Mouse (Mus musculus) neural tube, embryonic 14.5 days (tissue): ENCODE measurements at regions not wholly inside any gene's neighbourhood (a gene's known extent, or its start where the extent isn't known, plus 50 kb on each side); places are given as distances from the start of the nearest gene placed in this dataset.

ENCODE experiments used
- ATAC-seq: fragments of 200-750 bp; cut with Nextera tagmentation; 2 replicates; pipeline ENCODE4 v1.8.0; 2017; ENCODE audit warnings: low read depth, mild to moderate bottlenecking, moderate TSS enrichment, moderate library complexity
- H3K27ac ChIP-seq: fragments of 300-500 bp; sonication (generic); 2 replicates; pipeline ENCODE4 v1.5.1; 2014; ENCODE audit warnings: low read depth, mild to moderate bottlenecking, control low read depth, low read length, moderate library complexity, mixed read lengths
- H3K27me3 ChIP-seq: fragments of 300-500 bp; sonication (generic); 2 replicates; pipeline ENCODE4 v1.6.1; 2014; ENCODE audit warnings: low read length; ENCODE audit not compliant: control insufficient read depth, insufficient read depth
- H3K36me3 ChIP-seq: fragments of 300-500 bp; sonication (generic); 2 replicates; pipeline ENCODE4 v1.6.1; 2014; ENCODE audit warnings: low read length, mixed read lengths; ENCODE audit not compliant: control insufficient read depth, insufficient read depth
- H3K4me1 ChIP-seq: fragments of 300-500 bp; sonication (generic); 2 replicates; pipeline ENCODE4 v1.6.1; 2014; ENCODE audit warnings: low read length; ENCODE audit not compliant: control insufficient read depth, insufficient read depth
- H3K4me2 ChIP-seq: fragments of 300-500 bp; sonication (generic); 2 replicates; pipeline ENCODE4 v1.6.1; 2014; ENCODE audit warnings: mild to moderate bottlenecking, low read depth, low read length, control low read depth
- H3K4me3 ChIP-seq: fragments of 300-500 bp; sonication (generic); 2 replicates; pipeline ENCODE4 v1.5.1; 2014; ENCODE audit warnings: low read depth, low read length, control low read depth, mixed read lengths
- H3K9ac ChIP-seq: fragments of 300-500 bp; sonication (generic); replicated peaks from 2 replicates; pipeline ENCODE4 v1.6.1; 2014; ENCODE audit warnings: low read depth, mild to moderate bottlenecking, control low read depth, low read length, mixed read lengths
- H3K9me3 ChIP-seq: fragments of 300-500 bp; sonication (generic); 2 replicates; pipeline ENCODE4 v1.6.1; 2016; ENCODE audit warnings: low read length; ENCODE audit not compliant: control insufficient read depth
- WGBS: fragments of 180-500 bp; shearing (Covaris S2); extraction: QIAGEN DNeasy Blood & Tissue Kit; methylation state at CpG from one replicate; pipeline ENCODE4 v1.1.7; 2014; 5-methylcytosine and 5-hydroxymethylcytosine counted together

DNA sequence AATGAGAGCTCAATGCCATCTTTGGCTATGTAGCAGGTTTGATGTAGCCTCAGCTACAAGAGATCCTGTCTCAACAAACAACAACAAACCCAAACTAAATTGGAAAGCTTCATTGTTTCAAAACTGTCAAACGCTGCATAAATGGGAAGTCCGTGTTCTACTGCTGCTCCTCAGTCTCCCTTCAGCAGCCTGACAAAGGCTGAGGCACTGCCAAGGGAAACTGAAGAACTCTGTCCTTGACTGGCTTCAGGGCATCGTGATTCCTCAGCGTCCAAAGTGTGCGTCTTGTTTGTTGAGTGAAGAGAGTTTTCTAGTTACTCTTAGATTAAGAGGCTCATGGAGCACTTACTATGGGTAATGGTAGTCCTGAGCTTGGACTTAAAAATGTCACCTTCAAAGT lies 100.7 kb downstream of the Rgs2 start:
- Histone ChIP-seq H3K27me3 (no peaks in the 10 kb centered on the region), H3K4me3 (no peak overlapping the region), H3K9me3 (no peaks in the 10 kb centered on the region), H3K9ac (no peak overlapping the region), H3K27ac (no peak overlapping the region), H3K4me1 (no peaks in the 10 kb centered on the region), H3K36me3 (no peaks in the 10 kb centered on the region), H3K4me2 (no peak overlapping the region)
- 90% methylated on average over 5 of the region's 5 CpGs for WGBS
- ATAC-seq = no peak

DNA sequence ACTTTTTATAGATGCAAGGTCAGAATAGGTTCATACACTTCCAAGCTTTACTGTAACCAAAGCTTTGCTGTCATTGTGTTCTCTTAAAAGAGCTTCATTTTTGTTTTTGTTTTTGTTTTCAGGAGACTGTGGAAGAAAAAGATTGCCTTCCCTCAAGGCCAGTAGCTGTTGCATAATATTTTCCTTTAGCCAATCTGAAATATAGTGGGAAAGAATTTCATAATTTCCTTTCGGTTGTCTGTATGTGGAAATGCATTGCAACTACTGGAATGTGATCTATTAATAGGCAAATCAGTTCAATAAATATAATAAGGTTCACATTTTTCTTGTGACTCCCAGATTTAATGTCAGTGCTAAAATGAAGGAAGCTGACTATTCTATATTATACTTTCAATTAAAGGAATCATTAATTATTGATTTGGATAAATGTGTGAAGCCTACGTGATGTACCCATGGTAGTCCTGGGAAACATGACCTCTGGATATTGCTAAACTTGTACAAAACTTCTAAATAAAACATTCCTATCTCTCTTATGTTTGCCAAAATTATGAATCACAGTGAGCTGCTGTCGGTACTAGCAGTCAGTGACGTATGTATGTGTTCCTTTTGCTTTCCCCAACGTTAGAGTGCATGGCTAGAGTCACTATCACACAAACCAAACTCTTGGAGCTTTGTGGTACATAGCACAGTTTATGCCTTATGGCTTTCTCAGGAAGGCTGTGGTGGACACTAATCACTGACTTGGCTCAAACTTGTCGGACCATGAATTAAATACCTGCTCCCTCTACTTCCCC lies 102.6 kb downstream of the Rgs2 start:
- Histone ChIP-seq H3K9me3 (no peaks in the 10 kb centered on the region), H3K4me2 (no peak overlapping the region), H3K4me1 (no peaks in the 10 kb centered on the region), H3K36me3 (no peaks in the 10 kb centered on the region), H3K27me3 (no peaks in the 10 kb centered on the region), H3K9ac (no peak overlapping the region), H3K4me3 (no peak overlapping the region), H3K27ac (no peak overlapping the region)
- 88% methylated on average over 6 of the region's 6 CpGs for WGBS
- ATAC-seq = no peak

DNA sequence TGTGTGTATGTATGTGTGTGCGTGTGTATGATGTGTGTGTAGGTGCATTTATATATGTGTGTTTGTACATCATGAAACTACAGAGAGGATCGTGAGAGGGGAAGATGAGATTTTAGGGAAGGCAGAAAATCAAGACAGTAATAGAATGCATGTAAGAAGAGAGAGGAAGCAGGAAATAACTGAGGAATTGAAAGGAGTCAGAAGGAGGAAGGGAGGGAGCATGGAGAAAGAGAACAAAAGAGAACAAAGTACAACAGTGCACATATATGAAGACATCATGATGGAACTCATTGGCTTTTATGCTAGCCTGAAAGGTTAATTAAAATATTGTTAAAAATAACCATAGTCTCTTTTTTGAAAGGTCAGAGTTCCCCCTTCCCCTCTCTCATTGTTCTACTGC lies 111.4 kb downstream of the Uchl5 start:
- H3K4me2 ChIP-seq = no peak overlapping the region
- no peak overlapping the region for H3K9ac ChIP-seq
- no peaks in the 10 kb centered on the region for H3K4me1 ChIP-seq
- no peaks in the 10 kb centered on the region for H3K36me3 ChIP-seq
- no peak overlapping the region for H3K4me3 ChIP-seq
- H3K27ac ChIP-seq = no peak overlapping the region
- no peaks in the 10 kb centered on the region for H3K9me3 ChIP-seq
- ATAC-seq = no peak
- WGBS = 86% methylated on average over 2 of the region's 2 CpGs
- H3K27me3 ChIP-seq = no peaks in the 10 kb centered on the region

DNA sequence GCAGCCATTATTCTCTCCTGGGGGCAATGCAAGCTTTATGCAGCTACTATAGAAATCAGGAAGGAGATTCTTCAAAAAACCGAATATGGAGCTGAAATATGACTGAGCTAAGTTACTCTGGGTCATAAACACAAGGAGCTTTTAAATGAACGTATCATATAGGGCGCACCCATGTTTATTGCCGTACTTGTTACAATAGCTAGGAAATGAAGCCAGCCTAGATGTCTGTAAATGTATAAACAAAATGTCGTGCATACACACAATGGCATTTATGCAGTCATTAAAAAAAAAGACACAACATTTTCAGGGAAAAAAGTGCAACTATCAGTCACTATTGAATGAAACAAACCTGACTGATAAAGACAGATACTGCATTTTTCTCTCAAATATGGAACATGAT lies 111.0 kb downstream of the Uchl5 start:
- Histone ChIP-seq H3K27me3 (no peaks in the 10 kb centered on the region), H3K27ac (no peak overlapping the region), H3K9ac (no peak overlapping the region), H3K4me1 (no peaks in the 10 kb centered on the region), H3K4me2 (no peak overlapping the region), H3K36me3 (no peaks in the 10 kb centered on the region), H3K9me3 (no peaks in the 10 kb centered on the region), H3K4me3 (no peak overlapping the region)
- 88% methylated on average over 5 of the region's 5 CpGs for WGBS
- no peak for ATAC-seq

DNA sequence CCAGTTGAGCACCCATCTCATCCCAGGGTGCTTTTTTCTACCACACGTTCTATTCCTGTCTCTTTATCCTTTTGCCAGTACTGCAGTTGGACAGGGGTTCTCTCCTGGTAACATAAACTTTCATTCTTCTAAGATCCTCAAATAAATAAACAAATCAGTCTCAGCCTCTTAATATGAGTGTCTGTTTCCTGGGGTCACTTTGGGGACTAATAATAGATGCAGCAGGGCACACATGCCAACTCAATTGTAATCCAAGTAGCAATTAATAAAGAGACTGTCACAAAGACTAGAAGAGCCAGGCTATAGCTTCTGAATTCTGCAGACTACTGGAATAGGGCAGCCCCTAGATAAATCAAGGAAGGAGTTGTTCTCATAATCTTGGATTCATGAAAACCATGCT lies 108.9 kb downstream of the Uchl5 start:
- H3K4me3 ChIP-seq = no peak overlapping the region
- no peak overlapping the region for H3K27ac ChIP-seq
- no peaks in the 10 kb centered on the region for H3K9me3 ChIP-seq
- H3K9ac ChIP-seq = no peak overlapping the region
- no peaks in the 10 kb centered on the region for H3K4me1 ChIP-seq
- no peak overlapping the region for H3K4me2 ChIP-seq
- H3K36me3 ChIP-seq = no peaks in the 10 kb centered on the region
- ATAC-seq = no peak
- 81% methylated on average over 1 of the region's 1 CpGs for WGBS
- no peaks in the 10 kb centered on the region for H3K27me3 ChIP-seq

DNA sequence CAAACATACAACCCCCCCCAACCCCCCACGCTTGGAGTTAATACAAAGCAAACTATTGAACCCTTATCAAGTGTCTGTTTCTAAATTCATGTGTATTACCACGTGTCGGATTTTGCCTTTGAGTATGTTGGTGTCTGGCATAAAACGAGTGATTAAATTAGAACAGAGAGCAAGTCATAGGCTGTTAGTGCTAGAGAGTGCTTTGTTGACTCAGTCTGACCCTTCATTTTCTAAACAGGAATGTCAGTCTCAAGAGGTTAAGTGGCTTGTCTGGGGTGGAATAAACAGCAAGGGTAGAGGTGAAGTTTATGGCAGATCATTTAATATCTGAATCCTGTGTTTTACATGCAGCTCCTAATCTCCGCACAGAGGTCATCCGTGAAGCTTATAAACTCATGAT lies 104.1 kb downstream of the Uchl5 start:
- H3K9ac ChIP-seq = no peak overlapping the region
- no peaks in the 10 kb centered on the region for H3K4me1 ChIP-seq
- H3K27me3 ChIP-seq = no peaks in the 10 kb centered on the region
- WGBS = 68% methylated on average over 6 of the region's 6 CpGs
- ATAC-seq = no peak
- H3K9me3 ChIP-seq = no peaks in the 10 kb centered on the region
- no peak overlapping the region for H3K4me2 ChIP-seq
- H3K4me3 ChIP-seq = no peak overlapping the region
- H3K27ac ChIP-seq = no peak overlapping the region
- no peaks in the 10 kb centered on the region for H3K36me3 ChIP-seq

DNA sequence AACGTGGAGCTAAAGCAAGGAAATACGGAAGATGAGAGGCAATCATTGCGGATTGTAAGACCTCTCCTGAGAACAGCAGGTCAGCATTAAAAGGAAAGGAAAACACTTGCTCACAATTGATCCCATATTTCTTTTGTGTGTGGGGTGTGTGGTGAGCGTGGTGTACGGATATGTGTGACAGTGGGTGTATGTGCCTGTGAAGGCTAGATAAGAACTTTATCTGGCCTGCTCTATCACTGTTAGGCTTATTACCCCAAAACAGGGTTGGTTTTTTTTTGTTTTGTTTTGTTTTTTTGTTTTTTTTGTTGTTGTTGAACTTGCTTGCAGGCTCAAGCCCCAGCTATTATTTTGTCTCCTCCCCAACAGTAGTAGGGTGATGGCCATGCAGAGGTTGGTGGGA lies 102.5 kb downstream of the Uchl5 start:
- H3K4me1 ChIP-seq = no peaks in the 10 kb centered on the region
- no peaks in the 10 kb centered on the region for H3K36me3 ChIP-seq
- H3K9me3 ChIP-seq = no peaks in the 10 kb centered on the region
- no peak overlapping the region for H3K4me3 ChIP-seq
- no peak overlapping the region for H3K27ac ChIP-seq
- no peak overlapping the region for H3K9ac ChIP-seq
- no peaks in the 10 kb centered on the region for H3K27me3 ChIP-seq
- no peak overlapping the region for H3K4me2 ChIP-seq
- ATAC-seq = no peak
- 93% methylated on average over 5 of the region's 5 CpGs for WGBS

DNA sequence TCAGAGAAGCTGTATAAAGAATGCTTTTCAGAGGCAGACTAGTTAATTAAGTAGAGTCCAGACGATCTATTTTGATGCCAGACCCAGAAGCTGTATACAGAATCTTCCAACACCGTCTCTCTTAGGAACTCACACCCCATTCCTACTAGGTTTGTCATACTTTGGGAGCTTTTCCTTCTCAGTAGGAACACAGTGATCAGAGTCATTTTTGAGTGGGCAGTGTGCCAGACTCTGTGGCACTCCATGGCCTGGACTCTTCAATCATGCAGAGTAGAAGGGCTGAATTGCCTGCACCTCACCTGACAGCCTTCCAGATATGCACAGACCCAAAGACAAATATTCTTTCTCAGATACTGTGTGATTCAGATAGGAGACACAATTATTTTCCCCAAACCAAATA lies 101.2 kb downstream of the Uchl5 start:
- no peak overlapping the region for H3K4me2 ChIP-seq
- no peak overlapping the region for H3K9ac ChIP-seq
- no peaks in the 10 kb centered on the region for H3K4me1 ChIP-seq
- ATAC-seq = no peak
- H3K9me3 ChIP-seq = no peaks in the 10 kb centered on the region
- no peaks in the 10 kb centered on the region for H3K27me3 ChIP-seq
- no peak overlapping the region for H3K4me3 ChIP-seq
- WGBS = 56% methylated on average over 2 of the region's 2 CpGs
- no peaks in the 10 kb centered on the region for H3K36me3 ChIP-seq
- no peak overlapping the region for H3K27ac ChIP-seq

DNA sequence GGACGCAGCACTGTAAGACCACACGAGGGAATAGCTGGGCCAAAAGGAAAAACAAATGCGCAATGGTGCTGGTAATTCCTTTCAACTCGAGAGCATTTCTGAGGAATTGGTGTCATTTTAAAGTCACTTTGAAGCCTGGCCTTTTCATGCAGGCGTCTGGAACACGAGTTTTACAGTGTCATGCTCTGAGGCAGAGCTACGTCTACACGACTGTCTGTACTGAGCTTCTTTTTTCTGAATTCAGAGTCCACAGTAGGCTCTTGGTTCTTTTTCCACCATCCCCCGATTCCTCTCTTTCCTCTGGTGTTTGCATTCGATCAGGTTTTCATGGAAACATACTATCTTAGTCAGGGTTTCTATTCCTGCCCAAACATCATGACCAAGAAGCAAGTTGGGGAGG lies 83.2 kb downstream of the Uchl5 start:
- no peak overlapping the region for H3K4me2 ChIP-seq
- WGBS = 79% methylated on average over 10 of the region's 10 CpGs
- H3K27me3 ChIP-seq = no peaks in the 10 kb centered on the region
- ATAC-seq = no peak
- no peaks in the 10 kb centered on the region for H3K4me1 ChIP-seq
- no peaks in the 10 kb centered on the region for H3K36me3 ChIP-seq
- no peak overlapping the region for H3K27ac ChIP-seq
- no peak overlapping the region for H3K4me3 ChIP-seq
- no peaks in the 10 kb centered on the region for H3K9me3 ChIP-seq
- no peak overlapping the region for H3K9ac ChIP-seq
